Mouse (Mus musculus) embryonic facial prominence, embryonic 12.5 days (tissue): ENCODE measurements around the gene Gm28042. TPM values are rescaled to one million over a fixed set of nuclear protein-coding genes. Genes with fewer than 3 reads are reported as not detected.

Experiments
- ATAC-seq: fragments of 200-750 bp; cut with Nextera tagmentation; 2 replicates; pipeline ENCODE4 v1.8.0; 2017; ENCODE audit not compliant: insufficient number of reproducible peaks, insufficient read depth, low FRiP score, low TSS enrichment
- H3K27ac ChIP-seq: fragments of 300-500 bp; sonication (generic); 2 replicates; pipeline ENCODE4 v1.5.1; 2016; ENCODE audit warnings: mild to moderate bottlenecking
- H3K27me3 ChIP-seq: fragments of 300-500 bp; sonication (generic); 2 replicates; pipeline ENCODE4 v1.6.1; 2016; ENCODE audit warnings: mild to moderate bottlenecking, moderate library complexity
- H3K36me3 ChIP-seq: fragments of 300-500 bp; sonication (generic); 2 replicates; pipeline ENCODE4 v1.6.1; 2016; ENCODE audit warnings: mild to moderate bottlenecking
- H3K4me1 ChIP-seq: fragments of 300-500 bp; sonication (generic); 2 replicates; pipeline ENCODE4 v1.6.1; 2016
- H3K4me2 ChIP-seq: fragments of 300-500 bp; sonication (generic); replicated peaks from 2 replicates; pipeline ENCODE4 v1.6.1; 2016; ENCODE audit warnings: mild to moderate bottlenecking, moderate library complexity
- H3K4me3 ChIP-seq: fragments of 300-500 bp; sonication (generic); 2 replicates; pipeline ENCODE4 v1.5.1; 2016; ENCODE audit warnings: mild to moderate bottlenecking
- H3K9ac ChIP-seq: fragments of 300-500 bp; sonication (generic); 2 replicates; pipeline ENCODE4 v1.6.1; 2016; ENCODE audit warnings: mild to moderate bottlenecking, moderate library complexity
- H3K9me3 ChIP-seq: fragments of 300-500 bp; sonication (generic); 2 replicates; pipeline ENCODE4 v1.6.1; 2016; ENCODE audit warnings: mild to moderate bottlenecking, moderate library complexity
- WGBS: fragments of 180-500 bp; shearing (Covaris S2); methylation state at CpG from one replicate; pipeline ENCODE4 v1.1.7; 2016; 5-methylcytosine and 5-hydroxymethylcytosine counted together
- polyA plus RNA-seq: library from polyadenylated mRNA; unstranded; fragments of >200 nt; fragmentation: Nextera tagmentation; extraction: Ambion mirVana; gene quantifications from 2 replicates; pipeline ENCODE4 v1.2.1, GENCODE M21; 2016

Gene Gm28042
- polyA plus RNA-seq, 1 experiment from 2014 or later = 6.1 TPM

- Histone ChIP-seq H3K9ac (no peak overlapping the region), H3K27me3 (no peaks in the 10 kb centered on the region), H3K9me3 (no peaks in the 10 kb centered on the region), H3K4me1 (peaks cover 26% of the 10 kb centered on the region), H3K36me3 (peaks cover 4% of the 10 kb centered on the region; the same call in 1 of the 2 replicates), H3K4me2 (no peak overlapping the region), H3K27ac (peak overlapping the region; percentile 94), H3K4me3 (no peak overlapping the region)
- peak; percentile 74 for ATAC-seq
- 38% methylated on average over 9 of the region's 9 CpGs for WGBS
Measured at GRCm38 (mm10) chr2:119995391-119996281, 31.7 kb upstream of the Gm28042 start.

- WGBS = 79% methylated on average over 4 of the region's 4 CpGs
- H3K27me3 ChIP-seq = no peaks in the 10 kb centered on the region
- H3K27ac ChIP-seq = peak overlapping the region; percentile 94
- H3K4me3 ChIP-seq = no peak overlapping the region
- ATAC-seq = no peak
- no peak overlapping the region for H3K4me2 ChIP-seq
- no peak overlapping the region for H3K9ac ChIP-seq
- H3K36me3 ChIP-seq = peaks cover 10% of the 10 kb centered on the region; the same call in 1 of the 2 replicates
- H3K9me3 ChIP-seq = no peaks in the 10 kb centered on the region
- H3K4me1 ChIP-seq = peaks cover 36% of the 10 kb centered on the region
Measured at GRCm38 (mm10) chr2:119997354-119997753, 29.9 kb upstream of the Gm28042 start.

GRCm38 (mm10) chr2:119999731-120000130 is 27.6 kb upstream of the Gm28042 start:
- Histone ChIP-seq H3K9me3 (no peaks in the 10 kb centered on the region), H3K4me2 (no peak overlapping the region), H3K9ac (no peak overlapping the region), H3K4me1 (peaks cover 35% of the 10 kb centered on the region), H3K36me3 (peaks cover 10% of the 10 kb centered on the region; the same call in 1 of the 2 replicates), H3K27me3 (no peaks in the 10 kb centered on the region), H3K4me3 (no peak overlapping the region), H3K27ac (no peak overlapping the region)
- ATAC-seq = no peak
- WGBS = 89% methylated on average over 2 of the region's 2 CpGs

- Histone ChIP-seq H3K9me3 (no peaks in the 10 kb centered on the region), H3K4me1 (peaks cover 25% of the 10 kb centered on the region), H3K27ac (peak overlapping the region; percentile 43; the same call in 1 of the 2 replicates), H3K4me2 (no peak overlapping the region), H3K4me3 (no peak overlapping the region), H3K9ac (no peak overlapping the region), H3K27me3 (no peaks in the 10 kb centered on the region), H3K36me3 (peaks cover 10% of the 10 kb centered on the region; the same call in 1 of the 2 replicates)
- 56% methylated on average over 3 of the region's 3 CpGs for WGBS
- ATAC-seq = peak; percentile 60; the same call in 1 of the 2 replicates
Measured at GRCm38 (mm10) chr2:120000882-120001584, 26.3 kb upstream of the Gm28042 start.

GRCm38 (mm10) chr2:120001956-120002355 is 25.3 kb upstream of the Gm28042 start:
- whole genome bisulfite sequencing = 68% methylated on average over 4 of the region's 4 CpGs
- no peaks in the 10 kb centered on the region for H3K9me3 ChIP-seq
- no peaks in the 10 kb centered on the region for H3K27me3 ChIP-seq
- H3K4me1 ChIP-seq = peaks cover 15% of the 10 kb centered on the region
- H3K4me3 ChIP-seq = no peak overlapping the region
- H3K9ac ChIP-seq = no peak overlapping the region
- H3K27ac ChIP-seq = no peak overlapping the region
- no peak overlapping the region for H3K4me2 ChIP-seq
- ATAC-seq = no peak
- H3K36me3 ChIP-seq = peaks cover 10% of the 10 kb centered on the region; the same call in 1 of the 2 replicates

- Histone ChIP-seq H3K4me2 (no peak overlapping the region), H3K27me3 (no peaks in the 10 kb centered on the region), H3K9me3 (no peaks in the 10 kb centered on the region), H3K4me3 (no peak overlapping the region), H3K4me1 (peaks cover 10% of the 10 kb centered on the region), H3K27ac (no peak overlapping the region), H3K9ac (no peak overlapping the region), H3K36me3 (peaks cover 14% of the 10 kb centered on the region; the same call in 1 of the 2 replicates)
- ATAC-seq = no peak
- 73% methylated on average over 2 of the region's 2 CpGs for WGBS
Measured at GRCm38 (mm10) chr2:120003970-120004369, 23.3 kb upstream of the Gm28042 start.

GRCm38 (mm10) chr2:120006696-120007095 is 20.6 kb upstream of the Gm28042 start:
- Histone ChIP-seq H3K9ac (no peak overlapping the region), H3K4me1 (no peaks in the 10 kb centered on the region), H3K4me2 (no peak overlapping the region), H3K36me3 (0 out of 2 replicates have a peak, but pooled peaks cover 4% of the 10 kb centered on the region), H3K27ac (no peak overlapping the region), H3K27me3 (no peaks in the 10 kb centered on the region), H3K9me3 (no peaks in the 10 kb centered on the region), H3K4me3 (no peak overlapping the region)
- no peak for ATAC-seq
- WGBS = 92% methylated on average over 7 of the region's 7 CpGs

GRCm38 (mm10) chr2:120007680-120008210 is 19.5 kb upstream of the Gm28042 start:
- Histone ChIP-seq H3K27ac (no peak overlapping the region), H3K4me1 (no peaks in the 10 kb centered on the region), H3K9me3 (no peaks in the 10 kb centered on the region), H3K27me3 (no peaks in the 10 kb centered on the region), H3K36me3 (0 out of 2 replicates have a peak, but pooled peaks cover 4% of the 10 kb centered on the region), H3K4me2 (no peak overlapping the region), H3K9ac (no peak overlapping the region), H3K4me3 (no peak overlapping the region)
- WGBS = 73% methylated on average over 4 of the region's 4 CpGs
- no peak for ATAC-seq

GRCm38 (mm10) chr2:120008672-120009071 is 18.6 kb upstream of the Gm28042 start:
- H3K9ac ChIP-seq = no peak overlapping the region
- ATAC-seq = no peak
- H3K4me1 ChIP-seq = no peaks in the 10 kb centered on the region
- H3K27ac ChIP-seq = no peak overlapping the region
- no peak overlapping the region for H3K4me3 ChIP-seq
- H3K36me3 ChIP-seq = peaks cover 7% of the 10 kb centered on the region; the same call in 1 of the 2 replicates
- no peak overlapping the region for H3K4me2 ChIP-seq
- no peaks in the 10 kb centered on the region for H3K9me3 ChIP-seq
- WGBS = 41% methylated on average over 4 of the region's 4 CpGs
- no peaks in the 10 kb centered on the region for H3K27me3 ChIP-seq

GRCm38 (mm10) chr2:120011462-120012200 is 15.7 kb upstream of the Gm28042 start:
- no peaks in the 10 kb centered on the region for H3K27me3 ChIP-seq
- WGBS = 79% methylated on average over 8 of the region's 8 CpGs
- no peak for ATAC-seq

GRCm38 (mm10) chr2:120012924-120013323 is 14.4 kb upstream of the Gm28042 start:
- Histone ChIP-seq H3K9ac (no peak overlapping the region), H3K27ac (no peak overlapping the region), H3K36me3 (peaks cover 33% of the 10 kb centered on the region), H3K4me1 (no peaks in the 10 kb centered on the region), H3K4me2 (no peak overlapping the region), H3K9me3 (no peaks in the 10 kb centered on the region), H3K27me3 (no peaks in the 10 kb centered on the region), H3K4me3 (no peak overlapping the region)
- ATAC-seq = no peak
- 86% methylated on average over 13 of the region's 13 CpGs for WGBS

More at GRCm38 (mm10) chr2:120011462-120012200, 15.7 kb upstream of the Gm28042 start:
- H3K9ac ChIP-seq = no peak overlapping the region
- H3K4me1 ChIP-seq = no peaks in the 10 kb centered on the region
- H3K9me3 ChIP-seq = no peaks in the 10 kb centered on the region
- H3K27ac ChIP-seq = no peak overlapping the region
- H3K4me2 ChIP-seq = no peak overlapping the region
- peaks cover 24% of the 10 kb centered on the region for H3K36me3 ChIP-seq
- no peak overlapping the region for H3K4me3 ChIP-seq
